Mouse (Mus musculus) frontal cortex, postnatal 14 days (tissue): Measurements from ENCODE around the gene Rfpl4.
"Not testable (repeated sequence)": the region's sequence is repeated elsewhere in the genome, so short reads cannot be mapped to it uniquely, and the experiment has no call there.

Source experiments
- DNase-seq, 2 experiments: peaks; one replicate each; pipeline ENCODE4 v3.0.0; 2022; ENCODE audit warnings: low spot score in 2 of 2

Rfpl4 gene

DNA sequence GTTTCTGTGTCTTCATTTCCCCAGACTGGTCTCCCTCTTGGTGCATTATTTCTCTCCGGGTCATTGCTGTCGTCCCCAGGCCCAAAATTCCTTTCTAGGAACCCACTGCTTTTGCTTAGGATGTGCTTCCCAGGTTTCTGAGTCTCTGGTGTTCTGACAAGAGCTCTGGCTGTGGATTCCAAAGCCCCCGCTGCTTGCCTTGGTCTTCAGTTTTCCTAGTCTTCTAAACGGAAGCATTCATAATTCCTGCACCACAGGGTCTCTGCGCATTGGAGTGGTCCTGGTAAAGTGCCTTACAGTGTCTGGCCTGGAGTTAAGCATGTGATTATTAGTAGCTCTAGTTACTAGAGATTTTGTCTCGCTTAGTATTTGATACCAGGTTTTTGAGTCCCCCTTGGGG, 35.9 kb downstream of the Rfpl4 start:
- no peak for DNase-seq

DNA sequence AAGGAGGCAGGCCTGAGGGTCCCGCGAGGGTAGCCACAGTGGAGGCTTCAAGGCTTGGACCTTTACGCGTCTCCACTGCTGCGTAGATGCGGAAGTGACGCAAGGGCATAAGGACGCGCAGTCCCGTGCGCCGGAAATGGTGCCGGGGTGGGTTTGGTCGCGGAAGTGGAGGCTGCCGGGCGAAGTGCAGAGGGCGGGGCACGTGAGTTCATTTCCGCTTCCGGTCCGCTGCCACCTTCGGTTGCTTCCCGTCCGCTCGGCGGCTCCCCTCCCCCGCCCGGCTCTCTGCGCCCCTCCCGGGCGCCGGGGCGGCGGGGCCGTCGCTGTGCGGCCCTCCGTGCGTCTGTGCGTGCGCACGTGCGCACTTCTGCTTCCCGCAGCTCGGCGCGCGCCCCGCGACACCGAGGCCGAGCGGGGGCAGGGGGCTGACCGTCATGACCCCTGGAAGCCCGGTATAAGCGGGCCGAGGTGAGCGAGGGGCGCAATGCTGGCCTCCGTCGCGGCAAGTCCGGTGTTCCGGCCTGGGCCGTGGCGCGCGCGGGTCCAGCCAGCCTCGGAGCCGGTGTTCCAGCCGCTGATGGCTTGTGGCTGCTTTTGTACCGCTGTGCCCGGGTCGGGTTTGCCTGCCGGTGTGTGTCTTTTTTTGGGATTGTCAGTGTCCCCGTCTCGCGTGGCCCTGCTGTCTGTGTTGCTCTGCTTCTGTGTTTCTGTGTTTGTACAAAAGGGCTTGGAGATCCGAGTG, 36.6 kb downstream of the Rfpl4 start, which contains the start of gene Epn1:
TSS of gene Epn1 (plus strand) at position 226 of the 742 bp plus-strand sequence.
- DNase-seq: peak; percentile 93 to 97

DNA sequence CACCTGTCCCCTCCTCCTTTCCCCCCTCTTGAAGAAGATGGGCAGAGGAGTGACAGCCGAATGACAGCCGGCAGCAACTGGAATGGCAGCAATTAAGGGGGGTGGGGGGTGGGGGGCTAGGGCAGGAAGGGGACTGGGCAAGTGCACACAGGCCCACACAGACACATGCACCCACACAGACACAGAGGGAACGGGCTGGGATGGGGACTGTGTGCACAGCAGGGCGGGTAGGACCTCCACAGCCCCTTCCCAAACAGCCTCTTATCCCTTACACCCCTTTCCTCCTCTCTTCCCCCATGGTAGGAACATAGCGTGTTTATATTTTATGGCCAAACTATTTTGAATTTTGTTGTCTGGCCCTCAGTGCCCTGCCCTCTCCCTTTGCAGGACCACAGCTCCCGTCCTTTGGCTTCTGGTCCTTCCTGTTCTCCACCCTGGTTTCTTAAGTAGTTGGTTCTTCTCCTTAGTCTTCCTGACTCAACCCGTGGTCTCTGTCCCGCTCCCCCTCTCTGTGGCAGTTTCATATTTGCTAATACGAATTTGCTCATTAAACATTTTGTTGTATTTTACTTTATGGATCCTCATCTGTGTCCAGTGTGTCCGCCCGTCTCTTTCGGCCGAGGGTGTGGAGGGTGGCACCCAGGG, 37.3 kb downstream of the Rfpl4 start:
- DNase-seq: not testable (repeated sequence)

DNA sequence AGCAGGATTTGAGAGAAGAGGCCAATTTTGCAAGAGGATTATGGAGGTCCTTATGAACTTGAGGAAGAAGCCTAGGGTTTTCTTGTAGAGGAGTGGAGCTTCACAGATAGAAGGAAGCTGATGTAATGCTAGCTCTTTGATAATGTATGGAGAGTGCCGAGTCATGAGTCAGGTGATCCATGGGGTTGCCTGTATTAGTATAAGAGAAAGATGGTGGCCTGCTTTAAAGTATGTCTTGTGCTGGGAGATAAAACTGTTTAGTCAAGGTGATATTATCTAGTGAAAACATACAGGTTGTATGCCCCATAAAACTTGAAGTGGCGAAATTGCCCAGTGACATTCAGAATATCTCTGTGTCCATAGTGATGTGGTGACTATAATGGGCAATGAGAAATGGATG, 39.8 kb downstream of the Rfpl4 start:
- DNase-seq: no peak

DNA sequence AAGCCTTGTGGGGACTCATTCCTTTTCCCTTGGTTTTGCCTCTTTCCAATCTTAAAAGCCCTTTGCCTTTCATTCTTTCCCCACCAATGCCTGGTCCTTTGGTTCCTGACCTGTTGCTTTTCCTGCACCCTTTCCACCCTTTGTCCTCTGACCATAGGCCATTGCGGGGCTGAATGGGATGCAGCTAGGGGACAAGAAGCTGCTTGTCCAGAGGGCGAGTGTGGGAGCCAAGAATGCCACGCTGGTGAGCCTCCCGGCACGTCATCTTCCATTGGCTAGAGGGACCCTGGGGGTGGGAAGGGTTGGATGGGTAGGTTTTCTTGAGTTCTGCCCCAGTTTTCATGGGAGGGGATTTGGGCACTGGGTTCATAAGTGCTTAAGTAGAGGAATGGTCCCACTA, 41.8 kb downstream of the Rfpl4 start:
- DNase-seq: no peak

DNA sequence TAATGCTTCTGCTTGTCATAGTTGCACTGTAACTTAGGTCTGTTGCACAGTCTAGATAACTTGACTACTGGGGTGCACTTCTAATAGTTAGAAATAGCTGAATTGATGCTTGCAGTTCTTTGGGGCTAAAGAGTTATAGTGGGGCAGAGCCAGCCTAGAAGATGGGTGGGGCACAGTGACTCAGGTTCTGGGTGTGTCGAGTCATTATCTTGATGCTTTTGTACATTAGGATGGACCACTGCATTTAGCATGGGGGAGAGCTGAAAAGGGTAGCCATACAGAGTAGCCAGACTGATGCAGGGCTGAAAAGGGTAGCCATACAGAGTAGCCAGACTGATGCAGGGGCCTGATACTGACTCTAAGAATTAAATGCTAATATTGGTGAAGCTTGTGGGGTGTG, 43.2 kb downstream of the Rfpl4 start:
- no peak for DNase-seq

DNA sequence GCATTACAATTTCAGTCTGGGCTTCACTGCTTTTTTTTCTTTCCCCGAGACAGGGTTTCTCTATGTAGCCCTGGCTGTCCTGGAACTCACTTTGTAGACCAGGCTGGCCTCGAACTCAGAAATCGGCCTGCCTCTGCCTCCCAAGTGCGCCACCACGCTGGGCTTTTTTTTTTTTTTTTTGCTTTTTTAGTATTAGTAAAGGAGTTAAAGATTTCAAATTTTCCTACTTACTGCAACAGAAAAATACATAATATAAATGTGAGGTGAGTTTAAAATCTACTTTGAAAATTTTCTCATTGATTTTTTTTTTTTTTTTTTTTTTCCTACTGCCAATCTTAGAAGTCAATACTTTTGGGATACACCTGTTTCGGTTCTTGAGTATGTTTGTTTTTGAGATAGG, 51.9 kb downstream of the Rfpl4 start:
- DNase-seq: no peak

DNA sequence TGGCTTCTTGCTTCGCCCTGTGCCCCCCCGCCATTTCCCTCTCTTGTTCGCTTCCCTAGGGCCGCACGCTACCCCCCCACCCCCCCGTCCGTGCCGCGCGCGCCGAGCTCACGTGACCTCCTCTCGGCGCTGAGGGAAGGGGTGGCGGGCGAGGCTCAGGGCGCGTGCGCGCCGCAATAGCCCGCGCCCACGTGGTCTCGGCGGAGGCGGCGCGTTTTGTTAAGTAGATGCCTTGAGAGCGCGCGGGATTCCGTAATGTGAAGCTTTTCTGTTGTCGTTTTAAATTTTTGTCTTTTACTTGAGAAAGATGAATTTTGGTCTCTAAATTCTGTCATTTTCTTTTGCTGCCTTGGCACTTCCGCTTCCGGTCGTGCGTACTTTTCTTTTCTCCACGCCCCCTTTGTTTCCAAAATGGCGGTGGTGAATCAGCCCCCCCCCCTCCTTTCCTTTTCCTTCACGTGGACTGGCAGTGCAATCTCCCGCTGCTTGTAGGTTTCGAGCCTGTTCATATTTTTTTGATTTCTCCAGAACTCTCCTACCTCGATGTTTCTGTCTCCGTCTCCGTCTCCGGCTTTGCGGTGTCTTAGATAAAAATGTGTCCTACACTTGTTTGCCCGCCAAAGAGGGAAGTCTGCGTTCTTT, 54.3 kb downstream of the Rfpl4 start:
- DNase-seq: no peak

DNA sequence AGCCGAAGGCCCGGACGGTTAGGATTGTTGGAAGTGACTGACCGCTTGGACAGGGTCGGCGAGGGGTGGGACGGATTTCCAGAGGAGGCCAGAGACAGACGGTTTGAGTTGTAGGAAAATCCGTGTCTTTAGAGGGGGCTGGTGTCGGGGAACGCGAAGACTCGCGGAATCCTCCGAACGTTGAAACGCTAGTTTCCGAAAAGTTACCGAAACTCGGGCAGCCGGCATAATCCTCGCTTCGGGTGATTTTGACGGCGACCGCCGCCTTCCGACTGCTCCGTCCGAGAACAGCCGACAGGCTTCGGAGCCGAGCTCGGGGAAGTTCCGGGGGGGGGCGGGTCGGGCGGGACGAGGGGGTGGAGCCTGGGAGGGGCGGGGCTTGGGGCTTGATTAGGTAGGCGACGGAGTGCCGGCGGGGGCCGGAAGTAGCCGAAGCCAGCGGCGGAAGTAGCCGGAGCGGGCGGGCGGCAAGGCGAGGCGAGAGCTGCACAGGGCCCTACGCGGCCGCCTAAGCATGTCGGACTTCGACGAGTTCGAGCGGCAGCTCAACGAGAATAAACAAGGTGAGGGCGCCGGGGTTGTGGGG, 54.9 kb downstream of the Rfpl4 start, which contains the start of gene U2af2:
TSS of gene U2af2 (plus strand) at position 370 of the 586 bp plus-strand sequence.
- peak; percentile 88 to 89 for DNase-seq

DNA sequence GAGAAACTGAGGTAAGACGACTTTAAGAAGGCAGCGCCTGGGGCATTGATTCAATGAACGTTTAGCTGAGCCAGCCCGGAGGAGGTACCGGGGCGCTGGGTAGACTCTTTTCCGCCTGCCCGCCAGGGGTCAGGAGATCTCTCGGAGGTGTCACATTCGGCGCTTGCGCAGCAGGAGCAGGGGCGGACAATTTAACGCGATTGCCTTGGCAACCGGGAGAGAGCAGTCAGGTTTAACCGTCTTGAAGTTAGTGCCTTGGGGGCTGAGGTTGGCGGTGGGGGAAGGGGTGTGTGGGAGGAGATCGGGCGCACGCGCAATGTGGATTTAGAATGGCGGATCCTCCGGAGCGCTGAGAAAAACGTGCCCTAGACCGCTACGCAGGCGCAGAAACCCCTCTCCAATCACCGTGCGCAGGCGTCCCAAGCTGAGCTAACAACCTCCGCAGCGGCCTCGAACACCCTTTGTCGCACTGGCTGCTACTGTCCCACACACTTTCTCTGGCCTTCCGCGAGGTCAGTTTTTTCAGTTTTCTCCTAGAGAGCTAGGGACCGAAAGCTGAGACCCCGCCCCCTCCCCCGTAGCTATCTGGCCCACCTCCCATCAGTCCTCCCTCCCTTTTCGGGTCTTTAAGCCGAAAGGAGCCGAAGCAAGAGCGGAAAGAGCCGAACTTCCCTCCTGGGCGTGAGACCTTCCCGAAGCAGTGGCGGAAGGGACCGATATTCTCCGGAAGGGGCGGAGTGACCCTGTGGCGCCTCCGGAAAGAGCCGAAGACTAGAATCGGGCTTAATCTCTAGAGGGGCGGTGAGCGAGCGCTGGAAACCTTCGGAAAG, 55.6 kb downstream of the Rfpl4 start:
- peak; percentile 98 for DNase-seq

DNA sequence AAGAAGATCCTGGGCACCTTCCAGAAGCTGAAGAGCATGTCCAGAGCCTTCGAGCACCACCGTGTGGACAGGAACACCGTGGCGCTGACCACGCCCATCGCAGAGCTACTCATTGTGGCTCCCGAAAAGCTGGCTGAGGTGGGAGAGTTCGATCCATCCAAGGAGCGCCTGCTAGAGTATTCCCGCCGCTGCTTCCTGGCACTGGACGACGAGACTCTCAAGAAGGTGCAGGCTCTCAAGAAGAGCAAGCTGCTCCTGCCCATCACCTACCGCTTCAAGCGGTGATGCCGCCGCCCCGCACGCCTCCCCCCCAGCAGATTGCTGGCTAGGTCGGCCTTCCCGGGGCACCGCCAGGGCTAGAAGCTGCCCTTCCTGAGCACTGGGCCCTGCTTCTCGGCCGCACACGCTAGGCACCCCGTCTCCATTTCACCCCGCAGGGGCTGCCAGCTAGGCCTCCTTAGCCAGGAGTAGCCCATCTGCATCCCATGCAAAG, 56.5 kb downstream of the Rfpl4 start:
- DNase-seq: peak; percentile 65 to 77
